Mouse (Mus musculus) megakaryocyte, embryonic 14.5 days (primary cell): ENCODE measurements around the gene 6330409D20Rik. TPM values are rescaled to one million over a fixed set of nuclear protein-coding genes. Genes with fewer than 3 reads are reported as not detected.
A peak's percentile ranks its signal among the peaks of the same experiment; 100 is the strongest.

Experiments used
- H3K27me3 ChIP-seq: replicated peaks from 2 replicates; pipeline ENCODE3; 2012; ENCODE audit warnings: inconsistent platforms
- H3K36me3 ChIP-seq: replicated peaks from 2 replicates; pipeline ENCODE3; 2012; ENCODE audit warnings: low read length, inconsistent platforms, mixed read lengths
- H3K4me1 ChIP-seq: 2 replicates; pipeline ENCODE4 v1.6.1; 2012; ENCODE audit warnings: inconsistent platforms
- H3K4me3 ChIP-seq: replicated peaks from 2 replicates; pipeline ENCODE3; 2012; ENCODE audit warnings: moderate library complexity, mild to moderate bottlenecking, inconsistent platforms
- H3K9me3 ChIP-seq: 2 replicates; pipeline ENCODE4 v1.6.1; 2012; ENCODE audit warnings: inconsistent platforms
- FLI1 ChIP-seq: IDR thresholded peaks from 2 replicates; pipeline ENCODE4 v1.6.1; 2012; ENCODE audit warnings: low read length, inconsistent platforms, mixed read lengths
- GATA1 ChIP-seq: IDR thresholded peaks from 3 replicates; pipeline ENCODE4 v1.6.1; 2012; ENCODE audit warnings: mixed read lengths, low read length, inconsistent platforms, borderline replicate concordance
- polyA plus RNA-seq: library from polyadenylated mRNA; stranded (reverse); fragments of >175 nt; gene quantifications from 2 replicates; pipeline ENCODE4 v1.2.3, GENCODE M21; 2012; ENCODE audit warnings: low replicate concordance; ENCODE audit not compliant: insufficient read depth

Gene 6330409D20Rik
- polyA plus RNA-seq, 1 experiment = 3.0 TPM

DNA sequence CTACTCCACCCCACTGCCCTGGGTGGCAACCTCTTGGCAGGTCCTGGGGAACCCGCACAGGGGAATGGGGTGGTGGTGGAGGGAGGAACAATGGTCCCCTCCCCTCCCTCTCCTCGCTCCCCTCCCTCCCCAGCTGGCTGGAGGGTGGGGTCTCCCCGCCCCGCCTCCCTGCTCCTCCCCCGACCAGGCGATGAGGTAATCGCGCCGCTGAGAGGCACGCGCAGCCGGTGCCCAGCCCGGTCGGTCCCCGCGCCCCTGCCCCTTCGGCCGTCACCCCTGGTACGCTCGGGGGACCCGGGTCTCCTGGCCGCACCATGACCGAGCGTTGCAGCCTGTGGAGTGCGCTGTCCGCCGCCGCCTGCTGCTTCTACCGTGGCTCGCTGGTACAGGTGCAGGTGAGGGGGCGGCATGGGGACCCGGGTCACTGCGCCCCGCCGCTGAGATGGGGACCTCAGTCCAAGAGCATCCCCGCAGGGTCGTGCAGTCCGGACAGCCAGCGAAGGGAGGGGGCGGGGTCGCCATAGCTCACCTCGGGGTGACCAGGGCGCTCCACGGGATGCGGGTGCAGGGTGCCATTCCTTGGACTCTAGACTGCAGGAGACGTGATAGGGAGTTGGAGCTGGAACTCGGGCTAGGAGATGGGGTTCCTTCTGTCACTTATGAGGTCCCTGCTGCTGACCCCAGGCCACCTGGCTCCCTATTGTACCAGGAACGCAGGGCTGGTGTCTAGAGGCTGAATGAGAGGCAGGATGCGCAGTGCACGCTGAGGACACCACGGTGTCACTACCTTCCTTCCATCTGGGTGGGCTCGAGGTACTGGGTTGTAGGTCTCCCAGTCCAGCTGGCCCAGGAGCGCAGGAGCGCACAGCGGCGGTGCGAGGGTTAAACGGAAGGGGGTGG is 707 bp upstream of the 6330409D20Rik start:
- Histone ChIP-seq H3K27me3 (peaks cover 14% of the 10 kb centered on the region), H3K4me1 (peaks cover 35% of the 10 kb centered on the region), H3K4me3 (no peak overlapping the region), H3K9me3 (no peaks in the 10 kb centered on the region), H3K36me3 (peaks cover 69% of the 10 kb centered on the region)
- no peak for TF ChIP-seq FLI1
- no peak for TF ChIP-seq GATA1

GRCm38 (mm10) chr2:32739311-32739710 is 1.5 kb downstream of the 6330409D20Rik start:
- no peak for TF ChIP-seq FLI1
- TF ChIP-seq GATA1 = no peak
- Histone ChIP-seq H3K36me3 (peaks cover 50% of the 10 kb centered on the region), H3K4me3 (no peak overlapping the region), H3K4me1 (peaks cover 53% of the 10 kb centered on the region), H3K9me3 (no peaks in the 10 kb centered on the region), H3K27me3 (peaks cover 12% of the 10 kb centered on the region)

- TF ChIP-seq FLI1 (no peak), GATA1 (no peak)
- H3K4me3 ChIP-seq = peak overlapping the region; percentile 71
- H3K27me3 ChIP-seq = peaks cover 5% of the 10 kb centered on the region
- H3K4me1 ChIP-seq = peaks cover 74% of the 10 kb centered on the region
- peaks cover 44% of the 10 kb centered on the region for H3K36me3 ChIP-seq
- H3K9me3 ChIP-seq = no peaks in the 10 kb centered on the region
Measured at GRCm38 (mm10) chr2:32737008-32737407, 3.8 kb downstream of the 6330409D20Rik start.

DNA sequence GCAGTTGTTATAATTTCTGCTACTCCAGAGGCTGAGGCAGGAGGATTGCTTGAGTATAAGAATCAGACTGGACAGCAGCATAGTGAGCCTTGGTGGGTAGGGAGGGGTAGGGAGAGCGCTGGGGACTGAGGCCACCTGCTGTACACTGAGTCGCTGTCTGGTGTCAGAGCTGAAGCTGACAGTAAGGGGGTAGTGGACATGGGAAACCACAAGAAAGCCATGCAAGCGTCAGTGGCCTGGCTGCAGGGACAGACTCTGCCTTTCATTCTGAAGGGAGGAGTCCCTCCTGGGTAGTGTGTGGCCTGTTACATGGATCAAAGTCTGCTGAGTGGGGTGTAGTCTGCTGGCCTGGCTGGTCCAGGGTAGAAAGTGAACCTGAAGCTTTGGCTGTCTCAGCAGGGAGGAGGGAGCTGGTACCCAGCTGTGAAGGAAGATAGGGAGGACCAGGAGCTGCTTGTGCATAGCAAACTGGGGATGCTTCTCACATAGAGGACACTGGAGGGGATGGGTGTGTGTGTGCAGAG is 4.4 kb downstream of the 6330409D20Rik start:
- H3K9me3 ChIP-seq = no peaks in the 10 kb centered on the region
- peaks cover 79% of the 10 kb centered on the region for H3K4me1 ChIP-seq
- H3K27me3 ChIP-seq = no peaks in the 10 kb centered on the region
- TF ChIP-seq GATA1 (no peak), FLI1 (no peak)
- peaks cover 42% of the 10 kb centered on the region for H3K36me3 ChIP-seq
- peak overlapping the region; percentile 52 for H3K4me3 ChIP-seq

DNA sequence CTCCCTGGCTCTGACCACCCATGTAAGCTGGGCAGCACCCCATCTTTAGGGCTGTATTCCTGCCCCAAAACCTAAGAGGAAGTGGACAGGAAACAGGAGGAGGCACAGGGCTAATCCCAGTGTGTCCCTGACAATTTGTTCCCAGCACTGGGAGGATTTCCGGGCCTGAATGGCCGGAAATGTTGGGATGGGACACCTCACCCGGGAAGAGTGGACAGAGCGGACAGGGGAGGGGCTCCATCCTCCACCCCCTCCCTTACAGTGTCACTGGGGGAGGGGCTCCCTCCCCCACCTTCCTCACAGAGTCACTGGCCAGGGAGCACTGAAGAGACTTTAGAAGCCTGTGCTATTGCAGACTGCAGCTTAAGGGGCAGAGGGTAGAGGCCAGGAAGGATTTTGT is 5.9 kb downstream of the 6330409D20Rik start:
- no peaks in the 10 kb centered on the region for H3K27me3 ChIP-seq
- peak overlapping the region; percentile 80 for H3K4me3 ChIP-seq
- TF ChIP-seq FLI1 = no peak
- no peak for TF ChIP-seq GATA1
- H3K4me1 ChIP-seq = peaks cover 89% of the 10 kb centered on the region
- H3K36me3 ChIP-seq = peaks cover 41% of the 10 kb centered on the region
- no peaks in the 10 kb centered on the region for H3K9me3 ChIP-seq

DNA sequence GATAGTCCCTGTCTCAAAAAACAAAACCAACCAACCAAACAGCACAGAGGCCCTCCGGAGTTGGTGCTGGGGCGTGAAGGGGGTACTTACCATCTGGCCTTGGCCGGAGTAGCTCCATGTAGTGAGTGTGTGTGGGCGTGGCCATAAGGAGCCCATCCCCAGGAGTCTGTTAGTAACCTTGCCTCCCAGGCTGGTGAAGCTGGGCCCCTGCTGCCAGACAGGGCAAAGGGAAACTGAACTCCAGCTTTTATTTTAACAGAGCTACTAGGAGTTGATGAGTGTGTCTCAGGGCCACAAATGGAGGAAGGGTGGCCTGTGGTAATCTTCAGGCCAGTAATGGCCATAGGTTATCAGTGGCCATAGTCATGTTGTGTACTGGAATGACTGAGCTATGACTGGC is 6.3 kb downstream of the 6330409D20Rik start:
- peaks cover 85% of the 10 kb centered on the region for H3K4me1 ChIP-seq
- H3K9me3 ChIP-seq = no peaks in the 10 kb centered on the region
- H3K27me3 ChIP-seq = no peaks in the 10 kb centered on the region
- TF ChIP-seq FLI1 = no peak
- no peak for TF ChIP-seq GATA1
- peaks cover 43% of the 10 kb centered on the region for H3K36me3 ChIP-seq
- peak overlapping the region; percentile 80 for H3K4me3 ChIP-seq

DNA sequence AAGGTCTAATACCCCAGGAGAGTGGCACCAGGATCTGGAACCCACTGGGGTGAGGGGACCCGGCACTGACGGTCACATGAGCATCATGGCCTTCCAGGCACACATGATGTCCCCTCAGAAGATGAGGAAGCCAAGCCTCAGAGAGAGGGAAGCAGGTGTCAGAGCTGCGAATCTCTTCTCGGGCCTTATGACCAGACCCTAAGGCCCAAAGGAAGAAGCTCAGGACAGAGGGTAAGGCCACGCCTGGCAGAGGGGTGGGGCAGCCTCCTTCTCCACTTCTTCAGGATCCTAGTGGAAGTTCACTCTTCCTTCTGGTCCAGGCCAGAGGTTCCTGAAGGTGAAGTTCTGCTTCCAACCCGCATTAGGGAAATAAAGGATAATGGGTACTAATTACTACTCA is 8.1 kb downstream of the 6330409D20Rik start:
- H3K9me3 ChIP-seq = no peaks in the 10 kb centered on the region
- H3K4me1 ChIP-seq = peaks cover 83% of the 10 kb centered on the region
- no peaks in the 10 kb centered on the region for H3K27me3 ChIP-seq
- H3K4me3 ChIP-seq = no peak overlapping the region
- no peak for TF ChIP-seq GATA1
- no peak for TF ChIP-seq FLI1
- H3K36me3 ChIP-seq = peaks cover 51% of the 10 kb centered on the region

GRCm38 (mm10) chr2:32731911-32732310 is 8.9 kb downstream of the 6330409D20Rik start:
- Histone ChIP-seq H3K4me1 (peaks cover 83% of the 10 kb centered on the region), H3K9me3 (no peaks in the 10 kb centered on the region), H3K4me3 (no peak overlapping the region), H3K27me3 (no peaks in the 10 kb centered on the region), H3K36me3 (peaks cover 47% of the 10 kb centered on the region)
- TF ChIP-seq GATA1 = no peak
- no peak for TF ChIP-seq FLI1

DNA sequence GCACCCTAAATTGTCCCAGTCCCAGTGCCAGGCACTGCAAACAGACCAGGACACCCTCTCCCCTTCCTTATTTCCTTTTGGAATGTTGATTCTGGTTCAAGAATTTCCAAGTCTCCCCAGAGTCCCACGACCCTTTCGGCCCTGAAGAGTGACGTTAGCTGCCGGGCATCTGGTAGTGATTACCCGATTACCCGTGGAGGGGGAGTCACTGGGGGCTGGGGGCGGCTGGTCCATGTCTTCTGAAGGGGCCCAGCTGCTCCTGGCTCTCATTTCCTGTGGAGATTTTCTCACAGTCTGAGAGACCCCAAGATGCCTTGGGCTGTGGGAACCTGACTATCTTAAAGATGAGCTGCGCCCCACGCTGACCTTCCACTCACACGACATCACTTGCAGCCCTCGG is 10.0 kb downstream of the 6330409D20Rik start:
- Histone ChIP-seq H3K27me3 (no peaks in the 10 kb centered on the region), H3K9me3 (no peaks in the 10 kb centered on the region), H3K36me3 (peaks cover 50% of the 10 kb centered on the region), H3K4me3 (no peak overlapping the region), H3K4me1 (peaks cover 73% of the 10 kb centered on the region)
- TF ChIP-seq FLI1 (no peak), GATA1 (no peak)

DNA sequence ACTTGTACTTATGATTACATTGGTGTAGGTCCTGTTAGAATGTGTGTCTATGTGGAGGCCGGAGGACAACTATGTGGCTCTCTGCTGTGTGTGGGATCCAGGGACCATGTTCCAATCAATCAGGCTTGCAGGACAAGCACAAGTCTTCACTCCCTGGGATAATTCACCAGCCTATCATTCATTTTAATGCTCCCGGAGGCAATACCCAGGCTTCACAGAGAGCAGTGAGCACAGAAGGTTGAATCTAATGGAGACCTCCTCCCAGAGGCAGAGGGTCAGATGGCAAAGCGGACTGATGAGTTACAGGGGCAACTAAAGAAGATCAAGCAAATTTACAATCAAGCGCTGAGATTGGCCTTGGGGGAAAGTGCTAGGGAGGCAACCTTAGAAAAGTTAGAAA is 11.3 kb downstream of the 6330409D20Rik start:
- H3K27me3 ChIP-seq = no peaks in the 10 kb centered on the region
- peaks cover 70% of the 10 kb centered on the region for H3K4me1 ChIP-seq
- peaks cover 62% of the 10 kb centered on the region for H3K36me3 ChIP-seq
- H3K4me3 ChIP-seq = no peak overlapping the region
- TF ChIP-seq FLI1 (no peak), GATA1 (no peak)
- 0 out of 2 replicates have a peak, but pooled peaks cover 4% of the 10 kb centered on the region for H3K9me3 ChIP-seq

DNA sequence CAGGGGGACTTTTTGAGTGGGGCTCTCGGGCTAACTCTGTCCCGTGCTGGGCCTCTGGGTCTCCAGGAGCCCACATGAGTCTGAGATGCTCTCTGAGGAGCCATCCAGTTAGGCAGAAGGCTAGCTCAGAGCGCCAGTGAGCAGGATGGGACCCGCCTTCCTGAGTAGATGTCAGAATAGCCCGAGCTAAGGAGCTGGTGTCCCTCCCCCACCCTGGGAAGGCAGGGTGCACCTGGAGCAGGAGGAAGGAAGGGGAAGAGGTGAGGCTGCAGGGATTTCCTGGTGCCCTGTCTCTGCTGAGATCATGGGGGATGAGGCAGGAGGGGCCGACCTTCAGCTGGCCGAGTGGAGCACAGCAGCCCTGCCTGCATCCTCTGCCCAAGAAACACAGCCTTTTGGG is 12.4 kb downstream of the 6330409D20Rik start:
- Histone ChIP-seq H3K4me3 (peak overlapping the region; percentile 56), H3K27me3 (no peaks in the 10 kb centered on the region), H3K4me1 (peaks cover 67% of the 10 kb centered on the region), H3K36me3 (peaks cover 61% of the 10 kb centered on the region), H3K9me3 (0 out of 2 replicates have a peak, but pooled peaks cover 4% of the 10 kb centered on the region)
- TF ChIP-seq FLI1 = no peak
- TF ChIP-seq GATA1 = no peak
